Mouse (Mus musculus) limb, embryonic 14.5 days (tissue): ENCODE measurements around the gene Edar. TPM values are rescaled to one million over a fixed set of nuclear protein-coding genes. Genes with fewer than 3 reads are reported as not detected.
A peak's percentile ranks its signal among the peaks of the same experiment; 100 is the strongest.
"Not testable (repeated sequence)": the region's sequence is repeated elsewhere in the genome, so short reads cannot be mapped to it uniquely, and the experiment has no call there.

Source experiments
- ATAC-seq: fragments of 200-750 bp; cut with Nextera tagmentation; 2 replicates; pipeline ENCODE4 v1.8.0; 2017; ENCODE audit warnings: low read depth, moderate number of reproducible peaks, moderate TSS enrichment; ENCODE audit not compliant: low FRiP score
- DNase-seq: peaks from one replicate; pipeline ENCODE4 v3.0.0-alpha.2; 2015; ENCODE audit warnings: low spot score
- H3K27ac ChIP-seq: fragments of 300-500 bp; sonication (generic); replicated peaks from 2 replicates; pipeline ENCODE4 v1.5.1; 2014; ENCODE audit warnings: low read depth, mild to moderate bottlenecking, low read length, moderate library complexity, mixed read lengths
- H3K27me3 ChIP-seq: fragments of 300-500 bp; sonication (generic); 2 replicates; pipeline ENCODE4 v1.6.1; 2014; ENCODE audit warnings: low read length, mixed read lengths; ENCODE audit not compliant: control insufficient read depth, insufficient read depth
- H3K36me3 ChIP-seq: fragments of 300-500 bp; sonication (generic); 2 replicates; pipeline ENCODE4 v1.6.1; 2014; ENCODE audit warnings: mild to moderate bottlenecking, low read length, moderate library complexity, mixed read lengths; ENCODE audit not compliant: control insufficient read depth, insufficient read depth
- H3K4me1 ChIP-seq: fragments of 300-500 bp; sonication (generic); 2 replicates; pipeline ENCODE4 v1.6.1; 2014; ENCODE audit warnings: antibody characterized with exemption, low read length, mixed read lengths; ENCODE audit not compliant: control insufficient read depth, insufficient read depth
- H3K4me2 ChIP-seq: fragments of 300-500 bp; sonication (generic); replicated peaks from 2 replicates; pipeline ENCODE4 v1.6.1; 2014; ENCODE audit warnings: low read depth, mild to moderate bottlenecking, low read length, moderate library complexity; ENCODE audit not compliant: severe bottlenecking
- H3K4me3 ChIP-seq: fragments of 300-500 bp; sonication (generic); replicated peaks from 2 replicates; pipeline ENCODE4 v1.5.1; 2014; ENCODE audit warnings: low read length
- H3K9ac ChIP-seq: fragments of 300-500 bp; sonication (generic); 2 replicates; pipeline ENCODE4 v1.6.1; 2014; ENCODE audit warnings: mild to moderate bottlenecking, low read depth, low read length, moderate library complexity; ENCODE audit not compliant: severe bottlenecking
- H3K9me3 ChIP-seq: fragments of 300-500 bp; sonication (generic); 2 replicates; pipeline ENCODE4 v1.6.1; 2016; ENCODE audit warnings: low read length; ENCODE audit not compliant: control insufficient read depth
- POLR2A ChIP-seq: fragments of 200-500 bp; IDR thresholded peaks from 2 replicates; pipeline ENCODE4 v1.8.0; 2012; ENCODE audit warnings: inconsistent platforms, mild to moderate bottlenecking, moderate library complexity, borderline replicate concordance; ENCODE audit not compliant: insufficient read depth, insufficient read length; ENCODE audit errors: extremely low read depth
- WGBS: fragments of 180-500 bp; shearing (Covaris S2); extraction: QIAGEN DNeasy Blood & Tissue Kit; methylation state at CpG from one replicate; pipeline ENCODE4 v1.1.7; 2014; 5-methylcytosine and 5-hydroxymethylcytosine counted together
- polyA plus RNA-seq, 2 experiments: library from polyadenylated mRNA; depleted of rRNA in 1 of 2; stranded (reverse) in 1 of 2; unstranded in 1 of 2; fragments of >200 nt; fragmentation: Nextera tagmentation in 1 of 2; extraction: Ambion mirVana in 1 of 2; gene quantifications; 2 replicates each; pipeline versions ENCODE4 v1.2.1 to v1.2.3; 2012 to 2014

The Edar gene
- polyA plus RNA-seq (2012; rRNA removed) = 2.2 and 2.3 TPM in 2 replicates
- polyA plus RNA-seq (2014; fragmentation: Nextera tagmentation; extraction: Ambion mirVana) = 2.3 and 2.8 TPM in 2 replicates

DNA sequence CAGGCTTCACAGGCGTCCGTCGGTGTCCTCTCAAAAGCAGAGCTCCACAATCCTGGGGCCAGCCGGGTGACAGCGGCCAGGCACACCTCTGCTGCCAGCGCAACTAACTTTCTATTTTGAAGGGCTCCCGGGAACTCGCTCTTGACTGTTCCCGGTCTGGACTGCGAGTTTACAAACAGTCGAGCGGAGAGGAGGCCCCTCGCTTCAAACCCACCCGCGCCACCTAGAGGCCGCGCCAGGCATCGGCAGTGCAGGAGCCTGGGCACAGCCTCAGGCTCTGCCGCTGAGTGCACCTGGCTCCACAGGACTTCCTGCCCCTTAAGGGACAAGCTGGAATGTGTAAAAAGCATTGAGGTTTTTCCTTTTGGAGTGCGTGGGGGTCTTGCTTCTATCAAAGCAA lies at the start of gene Edar:
TSS of gene Edar (minus strand) at position 122 of the 400 bp plus-strand sequence.
- WGBS = 2% methylated on average over 20 of the region's 20 CpGs
- H3K27ac ChIP-seq = no peak within 1 kb of the TSS
- peak; percentile 75 for DNase-seq
- H3K9me3 ChIP-seq = no peaks in the 10 kb centered on the region
- ATAC-seq = peak; percentile 91
- peak within 1 kb of the TSS; percentile 59 for H3K4me2 ChIP-seq
- peak within 1 kb of the TSS; percentile 53 for H3K9ac ChIP-seq
- H3K4me3 ChIP-seq = peak within 1 kb of the TSS; percentile 42
- H3K27me3 ChIP-seq = no peaks in the 10 kb centered on the region
- H3K4me1 ChIP-seq = no peaks in the 10 kb centered on the region
- TF ChIP-seq POLR2A = no peak
- H3K36me3 ChIP-seq = no peaks in the 10 kb centered on the region

- not testable (repeated sequence) for ATAC-seq, H3K9me3 ChIP-seq, H3K4me2 ChIP-seq, H3K36me3 ChIP-seq, H3K4me1 ChIP-seq, H3K27me3 ChIP-seq, DNase-seq, H3K4me3 ChIP-seq, H3K27ac ChIP-seq, H3K9ac ChIP-seq
Measured at GRCm38 (mm10) chr10:58718110-58718509, 42.7 kb upstream of the Edar start, which contains the start of gene Gm17542. Gene Gm17542 (minus strand): TSS chr10:58718210.

DNA sequence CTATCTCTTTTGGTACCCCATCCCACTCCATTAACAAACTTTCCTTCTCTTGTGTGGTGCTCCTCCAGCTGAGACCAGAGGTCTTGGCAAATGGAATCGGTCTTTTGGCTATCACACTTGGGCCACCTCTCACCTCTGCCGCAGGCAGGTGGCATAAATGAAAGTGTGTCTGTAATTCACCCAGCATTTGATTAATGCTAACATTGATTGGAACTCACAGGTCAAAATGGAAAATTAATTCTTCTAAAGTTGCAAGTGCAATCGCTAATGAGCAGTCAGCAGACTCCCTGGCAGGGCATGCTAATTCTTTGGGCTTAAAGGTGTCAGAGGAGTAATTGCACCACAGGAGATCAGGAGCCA lies 39.3 kb upstream of the Edar start:
- H3K27me3 ChIP-seq = no peaks in the 10 kb centered on the region
- peak overlapping the region; percentile 43 for H3K4me2 ChIP-seq
- no peaks in the 10 kb centered on the region for H3K36me3 ChIP-seq
- no peak overlapping the region for H3K27ac ChIP-seq
- H3K4me3 ChIP-seq = peak overlapping the region; percentile 25; the same call in 1 of the 2 replicates
- ATAC-seq (no peak), DNase-seq (no peak)
- H3K9me3 ChIP-seq = no peaks in the 10 kb centered on the region
- 0 out of 2 replicates have a peak overlapping the region, but pooled peaks have one; percentile 16 for H3K9ac ChIP-seq
- H3K4me1 ChIP-seq = no peaks in the 10 kb centered on the region
- no peak for TF ChIP-seq POLR2A
- 38% methylated on average over 3 of the region's 3 CpGs for WGBS

DNA sequence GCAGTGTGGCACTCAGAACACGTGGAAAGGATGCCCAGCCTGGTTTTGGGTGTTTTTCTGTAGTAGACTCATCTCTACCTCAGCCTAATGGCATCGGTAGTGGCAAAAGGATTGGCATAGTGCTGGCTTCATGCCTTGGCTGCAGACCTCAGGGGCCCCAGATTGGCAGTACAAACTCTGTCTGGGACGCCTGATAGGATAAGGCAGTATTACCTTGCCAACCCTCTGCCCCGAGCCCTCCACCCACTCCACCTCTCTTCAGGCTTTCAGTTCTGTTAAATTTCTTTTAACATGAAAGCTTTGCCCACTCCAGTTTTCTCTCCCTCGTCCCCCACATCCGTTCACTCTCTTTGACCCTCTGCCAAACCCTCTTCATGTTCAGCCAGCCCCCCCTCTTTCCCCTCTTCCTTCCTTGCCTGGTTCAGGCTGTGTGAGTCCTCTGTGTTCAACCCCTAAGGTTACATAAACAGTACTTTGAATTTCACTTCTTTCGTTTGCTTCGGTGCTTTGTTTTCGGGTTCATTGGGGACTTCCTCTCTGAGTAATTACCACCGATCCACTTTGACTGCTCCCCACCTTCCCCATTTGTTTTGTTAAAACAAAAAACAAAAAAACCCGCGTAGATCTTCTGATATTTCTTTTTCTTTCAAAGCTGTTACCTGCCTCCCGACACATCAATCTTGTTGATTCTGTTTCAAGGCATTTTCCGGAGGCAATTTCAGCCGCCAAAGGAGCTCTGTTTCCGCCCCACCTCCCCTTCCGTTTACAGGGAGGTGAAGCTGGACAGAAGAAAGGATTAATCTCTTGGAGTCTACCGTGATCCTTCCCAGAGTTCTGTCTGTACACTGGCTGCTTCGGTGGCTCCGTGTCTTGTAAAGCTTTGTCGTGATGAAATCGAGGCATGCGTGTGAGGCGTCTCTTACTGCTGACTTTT lies 38.7 kb upstream of the Edar start:
- Histone ChIP-seq H3K27me3 (no peaks in the 10 kb centered on the region), H3K9me3 (no peaks in the 10 kb centered on the region), H3K4me1 (no peaks in the 10 kb centered on the region), H3K9ac (0 out of 2 replicates have a peak overlapping the region, but pooled peaks have one; percentile 16), H3K36me3 (no peaks in the 10 kb centered on the region), H3K27ac (no peak overlapping the region), H3K4me2 (peak overlapping the region; percentile 43), H3K4me3 (peak overlapping the region; percentile 25)
- no peak for DNase-seq
- 23% methylated on average over 24 of the region's 24 CpGs for WGBS
- no peak for ATAC-seq
- no peak for TF ChIP-seq POLR2A

- DNase-seq (no peak), ATAC-seq (no peak)
- no peak overlapping the region for H3K4me2 ChIP-seq
- 91% methylated on average over 7 of the region's 7 CpGs for WGBS
- no peaks in the 10 kb centered on the region for H3K36me3 ChIP-seq
- H3K27me3 ChIP-seq = no peaks in the 10 kb centered on the region
- no peaks in the 10 kb centered on the region for H3K9me3 ChIP-seq
- H3K9ac ChIP-seq = no peak overlapping the region
- TF ChIP-seq POLR2A = no peak
- no peaks in the 10 kb centered on the region for H3K4me1 ChIP-seq
- H3K4me3 ChIP-seq = no peak overlapping the region
- H3K27ac ChIP-seq = no peak overlapping the region
Measured at GRCm38 (mm10) chr10:58713225-58713624, 37.8 kb upstream of the Edar start.
